Mouse (Mus musculus): ENCODE data around the gene Gm10778. TPM values are rescaled to one million over a fixed set of nuclear protein-coding genes. Genes with fewer than 3 reads are reported as not detected.
A peak's percentile ranks its signal among the peaks of the same experiment; 100 is the strongest.
"Not testable (repeated sequence)": the region's sequence is repeated elsewhere in the genome, so short reads cannot be mapped to it uniquely, and the experiment has no call there.

Gene Gm10778
- total RNA-seq, 1 experiment from 2014 or later = 5.5 TPM

DNA sequence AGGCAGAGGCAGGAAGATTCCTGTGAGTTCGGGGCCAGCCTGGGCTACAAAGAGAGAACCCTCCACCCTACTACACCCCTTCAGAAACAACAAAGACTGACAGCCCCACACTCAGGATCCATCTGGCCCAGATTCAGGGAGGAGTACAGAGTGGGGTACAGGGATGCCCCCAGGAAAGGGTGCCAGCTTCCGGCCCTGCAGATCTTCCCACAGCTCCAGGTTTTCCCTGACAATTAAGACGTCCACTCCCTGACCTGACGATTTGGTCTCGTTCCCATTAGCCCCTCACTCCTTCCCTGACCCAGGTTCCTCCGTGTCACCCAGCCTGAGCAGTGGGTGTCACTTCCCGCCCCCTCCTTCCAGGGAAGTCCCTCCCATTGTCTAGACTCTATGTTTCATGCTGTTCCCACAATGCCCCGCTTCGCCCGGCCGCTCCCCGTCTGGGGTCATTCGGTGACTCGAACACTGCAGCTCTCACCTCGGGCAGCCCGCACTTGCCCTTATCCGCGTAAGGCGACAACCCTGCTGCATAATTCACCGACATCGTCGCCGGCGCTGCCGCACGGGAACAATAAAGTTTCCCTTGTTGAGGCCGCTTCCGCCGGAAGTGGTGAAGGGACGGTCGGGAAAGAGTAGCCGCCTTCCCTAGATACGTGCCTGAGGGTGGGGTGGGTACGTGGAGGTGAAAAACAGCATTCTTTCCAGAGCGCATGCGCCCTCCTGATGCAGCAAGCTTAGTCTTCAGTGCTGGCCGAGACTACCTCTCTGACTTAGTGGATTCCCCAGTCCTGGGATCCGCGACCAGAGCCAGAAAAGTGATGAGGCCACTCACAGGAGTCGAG, 21.6 kb upstream of the Gm10778 start, which contains the start of gene Sirt6:
TSS of gene Sirt6 (minus strand) at position 804 of the 842 bp plus-strand sequence.
- ATAC-seq (replicated peaks; ENCODE audit: low read depth, poor library complexity, severe bottlenecking) = peak; percentile 91

DNA sequence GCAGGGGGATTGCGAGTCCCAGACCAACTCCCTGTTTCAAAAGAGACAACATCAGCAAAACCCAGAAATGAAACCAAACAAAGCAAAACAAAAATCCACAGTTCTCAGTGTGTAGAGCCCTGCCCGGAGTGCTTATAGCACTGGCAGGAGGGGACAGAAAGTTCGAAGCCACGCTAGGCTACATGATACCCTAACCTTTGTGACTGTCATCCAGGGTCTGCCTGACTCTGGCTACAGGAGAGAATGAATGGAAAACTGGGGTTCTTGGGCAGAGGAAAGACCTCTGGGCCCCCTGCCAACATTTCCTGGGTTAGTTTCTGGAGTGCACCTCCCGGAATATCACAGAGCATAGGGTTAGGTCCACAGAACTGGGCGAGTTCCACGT, 21.0 kb upstream of the Gm10778 start:
- ATAC-seq (replicated peaks; ENCODE audit: low read depth, poor library complexity, severe bottlenecking) = peak; percentile 33

DNA sequence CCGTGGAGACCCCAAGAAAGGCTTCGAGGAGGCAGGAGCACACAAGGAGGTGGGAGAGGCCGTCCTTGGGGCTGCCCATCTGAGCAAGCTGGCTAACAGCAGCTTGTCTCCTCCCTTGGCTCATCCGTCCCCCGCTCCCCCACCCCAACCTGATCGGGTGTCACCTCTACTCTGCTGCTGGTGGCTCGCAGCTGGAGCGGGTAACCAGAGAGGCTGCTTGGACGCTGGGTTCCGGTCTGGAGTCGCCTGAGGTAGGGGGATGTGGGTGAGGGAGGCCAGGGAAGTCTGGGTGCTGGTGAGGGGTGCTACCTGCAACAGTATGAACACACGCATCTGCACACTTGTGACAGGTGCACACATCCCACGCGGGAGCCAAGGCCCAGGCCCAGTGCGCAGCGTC, 20.5 kb upstream of the Gm10778 start, which contains the start of gene Ankrd24:
TSS of gene Ankrd24 (plus strand) at position 151 of the 400 bp plus-strand sequence.
- ATAC-seq (replicated peaks; ENCODE audit: low read depth, poor library complexity, severe bottlenecking) = no peak

DNA sequence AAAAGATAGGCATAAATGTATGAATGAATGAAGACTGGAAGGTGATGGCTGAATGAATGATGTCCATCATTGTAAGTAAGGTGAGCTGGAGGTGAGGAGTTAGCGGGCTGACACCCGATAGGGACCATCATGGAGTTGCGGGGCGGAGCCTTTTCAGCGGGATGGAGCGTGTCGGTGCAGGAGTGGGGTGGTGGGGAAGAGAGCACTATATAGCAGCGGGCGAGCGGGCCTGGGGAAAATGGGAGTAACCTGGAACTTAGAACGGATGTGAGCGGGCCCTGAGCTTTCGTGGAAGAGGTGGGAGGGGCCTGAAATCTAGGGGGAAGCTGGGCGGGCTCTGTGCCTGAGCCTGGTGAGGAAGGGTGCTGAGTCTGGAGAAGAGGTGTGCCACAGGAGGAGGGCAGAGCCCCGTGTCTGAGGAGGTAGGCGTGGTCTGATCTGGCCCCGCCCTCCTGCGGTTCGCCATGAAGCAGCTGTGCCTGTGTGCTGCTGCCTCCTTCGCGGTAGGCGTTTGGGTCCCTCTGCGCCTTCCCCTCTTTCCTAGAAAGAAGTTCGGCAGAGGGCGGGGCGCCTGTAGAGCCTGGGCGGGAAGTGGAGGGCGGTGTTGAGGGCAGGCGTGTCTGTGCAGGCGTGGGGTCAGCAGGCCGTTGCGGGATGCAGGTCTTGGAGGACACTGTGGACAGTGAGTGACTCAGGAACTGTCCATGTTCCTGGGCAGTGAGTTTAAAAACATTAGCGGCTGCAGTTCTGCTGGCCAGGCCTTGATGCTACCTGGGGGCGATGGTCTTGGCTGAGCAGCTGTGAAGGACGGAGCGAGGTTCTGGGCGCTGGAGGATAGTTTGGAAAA, 15.4 kb upstream of the Gm10778 start:
- ATAC-seq (replicated peaks; ENCODE audit: low read depth, poor library complexity, severe bottlenecking) = peak; percentile 98

DNA sequence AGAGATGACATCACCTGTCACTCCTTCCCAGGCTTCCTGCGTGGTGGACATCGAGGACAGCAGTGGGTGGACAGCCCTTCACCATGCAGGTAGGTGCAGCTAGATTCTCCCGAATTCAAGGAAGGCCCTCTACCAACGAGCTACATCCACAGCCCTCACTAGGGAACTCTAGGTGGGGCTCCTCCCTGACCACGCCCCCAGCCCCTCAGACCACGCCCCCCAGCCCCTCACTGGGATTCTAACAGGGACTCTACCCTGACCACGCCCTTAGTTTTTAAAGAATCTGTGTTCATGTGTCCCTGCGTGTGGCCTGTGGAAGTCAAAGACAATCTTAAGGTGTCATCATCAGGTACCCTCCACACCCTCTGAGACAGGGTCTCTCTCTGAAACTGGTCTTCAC, 12.5 kb upstream of the Gm10778 start:
- ATAC-seq (replicated peaks; ENCODE audit: low read depth, poor library complexity, severe bottlenecking) = no peak

DNA sequence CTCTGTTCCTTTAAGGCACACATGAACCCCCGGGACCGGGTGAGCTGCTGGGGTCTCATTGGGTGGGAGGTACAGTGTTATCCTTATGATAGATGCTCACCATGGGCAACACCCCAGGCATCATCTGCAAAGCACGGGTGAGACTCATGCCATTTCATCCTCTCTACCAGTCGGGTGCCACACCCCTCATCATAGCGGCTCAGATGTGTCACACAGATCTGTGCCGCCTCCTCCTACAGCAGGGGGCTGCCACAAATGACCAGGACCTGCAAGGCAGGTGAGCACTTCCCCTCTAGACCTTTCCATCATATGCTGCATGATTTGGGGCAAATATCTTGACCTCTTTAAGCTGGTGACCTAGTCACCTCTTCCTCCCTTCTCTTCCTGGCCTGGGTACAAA, 10.8 kb upstream of the Gm10778 start:
- ATAC-seq (replicated peaks; ENCODE audit: low read depth, poor library complexity, severe bottlenecking) = no peak

DNA sequence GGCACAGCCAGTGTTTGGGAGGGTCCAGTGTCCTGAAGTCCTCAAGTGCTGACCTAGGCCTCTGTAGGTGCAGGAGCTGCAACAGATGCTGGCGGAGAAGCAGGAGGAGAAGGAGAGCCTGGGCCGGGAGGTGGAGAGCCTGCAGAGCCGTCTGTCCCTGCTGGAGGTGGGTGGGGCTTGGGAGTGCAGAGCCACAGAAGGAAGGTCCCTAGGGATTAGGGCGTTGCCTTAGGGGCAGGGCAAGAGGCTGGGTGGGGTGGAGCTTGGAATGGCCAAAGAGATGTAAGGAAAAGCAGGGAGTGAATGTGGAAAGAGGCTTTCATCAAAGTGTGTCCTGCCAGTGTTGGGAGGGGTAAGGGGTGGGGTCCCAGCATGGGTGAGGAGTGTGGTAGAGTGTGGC, 8.0 kb upstream of the Gm10778 start:
- ATAC-seq (replicated peaks; ENCODE audit: low read depth, poor library complexity, severe bottlenecking) = not testable (repeated sequence)

DNA sequence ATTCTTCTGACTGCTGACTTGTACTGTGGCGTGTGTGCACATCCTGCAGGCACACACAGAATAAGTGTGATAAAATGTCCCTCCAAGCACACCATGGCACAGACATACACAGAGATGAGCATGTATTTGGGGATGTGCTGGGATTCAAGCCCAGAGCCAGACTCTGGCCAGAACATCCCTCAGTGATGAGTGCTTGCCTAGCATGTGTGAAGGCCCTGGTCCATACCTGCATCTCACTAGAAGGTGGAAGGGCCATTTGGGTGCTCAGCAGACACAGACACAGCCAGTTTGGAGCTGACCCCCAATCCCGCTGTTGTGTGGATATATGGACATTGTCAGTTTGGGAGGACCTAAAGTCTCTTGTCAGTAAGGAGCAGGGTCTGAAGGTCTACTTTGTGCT, 7.3 kb upstream of the Gm10778 start:
- no peak for ATAC-seq (replicated peaks; ENCODE audit: low read depth, poor library complexity, severe bottlenecking)

DNA sequence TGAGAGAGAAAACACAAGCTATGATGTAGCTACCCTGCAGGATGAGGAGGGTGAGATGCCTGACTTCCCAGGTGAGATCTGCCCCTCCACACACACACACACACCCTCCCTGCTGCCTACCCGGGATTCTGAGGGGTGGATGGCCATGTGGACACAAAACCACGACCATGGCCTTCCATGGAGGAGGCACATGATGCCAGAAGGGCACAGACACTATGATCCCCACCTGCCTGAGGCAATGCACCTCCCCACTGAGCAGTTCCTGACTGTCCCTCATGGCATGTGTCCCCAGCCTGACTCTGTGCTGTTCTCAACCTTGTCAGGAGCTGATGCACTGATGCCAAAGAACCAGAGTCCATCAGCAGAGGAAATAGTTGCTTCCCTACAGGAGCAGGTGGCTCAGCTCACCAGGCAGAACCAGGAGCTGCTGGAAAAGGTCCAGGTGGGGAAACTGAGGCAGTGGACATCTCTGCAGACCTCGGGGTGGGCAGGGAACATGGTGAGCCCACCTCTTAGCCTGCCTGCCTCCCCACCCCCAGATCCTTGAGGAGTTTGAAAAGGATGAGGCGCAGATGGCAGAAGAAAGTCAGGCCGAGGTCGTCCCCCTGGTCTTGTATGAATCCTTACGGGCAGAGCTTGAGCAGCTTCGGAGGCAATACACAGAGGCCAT, 6.7 kb upstream of the Gm10778 start:
- no peak for ATAC-seq (replicated peaks; ENCODE audit: low read depth, poor library complexity, severe bottlenecking)

DNA sequence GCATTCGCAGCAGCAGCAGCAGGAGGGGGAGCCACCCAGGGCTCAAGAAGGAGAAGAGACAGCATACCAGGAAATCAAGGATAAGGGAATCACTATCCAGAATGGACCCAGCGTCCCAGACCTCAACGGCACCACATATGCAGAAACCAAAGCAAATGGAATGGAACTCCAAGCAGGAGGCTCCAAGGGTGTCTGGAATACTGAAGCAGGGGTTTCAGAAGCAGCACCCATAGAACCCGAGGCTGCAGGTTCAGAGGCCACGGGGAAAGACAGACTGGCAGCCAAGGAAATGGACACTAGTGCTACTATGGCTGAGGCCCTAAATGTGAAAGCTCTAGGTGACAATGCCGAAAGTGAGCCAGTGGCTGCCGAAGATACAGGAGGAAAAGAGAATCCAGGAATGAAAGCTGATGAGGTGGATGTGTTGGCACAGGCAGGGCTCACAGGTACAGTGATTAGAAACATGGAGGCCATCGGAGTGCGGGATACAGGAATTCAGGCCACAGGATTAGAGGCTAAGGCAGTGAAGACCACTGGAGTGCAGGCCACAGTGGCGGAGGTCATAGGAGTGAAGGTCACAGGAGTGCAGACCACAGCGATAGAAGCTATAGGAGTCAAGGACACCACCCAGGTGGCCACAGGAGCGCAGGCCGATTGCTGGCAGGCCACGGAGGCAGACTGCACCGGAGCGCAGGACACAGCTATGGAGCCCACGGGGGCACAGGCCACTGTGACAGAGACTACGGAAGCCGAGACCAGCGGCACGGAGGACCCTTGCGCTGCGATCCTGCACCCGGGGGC, 6.0 kb upstream of the Gm10778 start:
- no peak; the same call in 1 of the 2 replicates for ATAC-seq (replicated peaks; ENCODE audit: low read depth, poor library complexity, severe bottlenecking)

DNA sequence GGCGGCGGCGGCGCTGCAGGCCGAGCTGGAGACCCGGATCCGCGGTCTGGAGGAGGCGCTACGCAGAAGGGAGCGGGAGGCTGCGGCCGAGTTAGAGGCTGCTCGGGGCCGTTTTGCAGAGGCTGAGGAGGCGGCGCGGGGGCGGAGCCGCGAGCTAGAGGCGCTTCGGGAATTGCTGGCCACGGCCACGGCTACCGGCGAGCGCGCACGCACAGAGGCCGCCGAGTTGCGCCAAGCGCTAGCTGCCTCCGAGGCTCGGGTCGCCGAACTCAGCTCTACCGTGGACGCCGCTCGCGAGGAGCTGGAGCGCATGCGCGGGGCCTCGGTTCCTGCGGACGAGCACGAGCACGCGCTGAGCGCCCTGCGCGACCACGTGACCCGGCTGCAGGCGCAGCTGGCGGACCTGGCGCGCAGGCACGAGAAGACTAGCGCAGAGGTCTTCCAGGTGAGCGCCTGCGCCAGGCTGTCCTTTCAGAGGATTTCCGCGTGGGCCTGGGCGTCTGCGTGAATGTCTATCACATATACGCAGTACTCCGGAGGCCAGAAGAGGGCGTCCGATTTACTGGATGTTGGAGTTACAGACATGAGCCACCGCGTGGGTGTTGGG, 5.3 kb upstream of the Gm10778 start:
- peak; percentile 79 for ATAC-seq (replicated peaks; ENCODE audit: low read depth, poor library complexity, severe bottlenecking)

DNA sequence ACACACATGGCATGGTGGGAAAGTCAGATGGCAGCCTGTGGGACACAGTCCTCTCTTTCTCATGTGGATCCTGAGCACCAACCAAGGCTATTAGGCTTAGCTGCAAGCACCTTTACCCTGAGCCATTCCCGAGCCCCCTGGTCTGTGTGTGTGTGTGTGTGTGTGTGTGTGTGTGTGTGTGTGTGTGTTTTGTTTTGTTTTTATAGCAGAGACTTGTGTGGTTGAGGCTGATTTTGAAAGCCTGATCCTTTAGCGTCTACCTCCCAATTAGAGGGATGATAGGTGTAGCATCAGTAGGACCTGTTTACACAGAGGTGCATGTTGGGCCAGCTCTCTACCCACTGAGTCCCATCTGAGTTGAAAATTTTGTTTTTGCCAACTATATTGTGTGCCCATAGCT, 4.7 kb upstream of the Gm10778 start:
- ATAC-seq (replicated peaks; ENCODE audit: low read depth, poor library complexity, severe bottlenecking) = no peak

DNA sequence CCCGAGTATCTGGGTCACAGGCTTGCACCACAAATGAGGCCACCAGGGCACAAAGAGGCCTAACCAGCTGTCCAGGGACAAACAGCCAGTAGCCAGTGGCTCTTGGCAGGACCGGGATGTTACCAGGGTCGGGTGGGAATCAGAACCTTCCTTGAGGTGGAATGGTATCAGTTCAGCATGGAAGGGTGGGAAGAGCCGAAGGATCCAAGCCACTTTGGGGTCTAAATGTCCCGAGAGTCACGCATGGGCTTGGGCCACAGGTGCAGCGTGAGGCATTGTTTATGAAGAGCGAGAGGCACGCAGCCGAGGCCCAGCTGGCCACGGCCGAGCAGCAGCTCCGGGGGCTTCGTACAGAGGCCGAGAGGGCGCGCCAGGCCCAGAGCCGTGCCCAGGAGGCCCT, 4.1 kb upstream of the Gm10778 start:
- ATAC-seq (replicated peaks; ENCODE audit: low read depth, poor library complexity, severe bottlenecking) = no peak

DNA sequence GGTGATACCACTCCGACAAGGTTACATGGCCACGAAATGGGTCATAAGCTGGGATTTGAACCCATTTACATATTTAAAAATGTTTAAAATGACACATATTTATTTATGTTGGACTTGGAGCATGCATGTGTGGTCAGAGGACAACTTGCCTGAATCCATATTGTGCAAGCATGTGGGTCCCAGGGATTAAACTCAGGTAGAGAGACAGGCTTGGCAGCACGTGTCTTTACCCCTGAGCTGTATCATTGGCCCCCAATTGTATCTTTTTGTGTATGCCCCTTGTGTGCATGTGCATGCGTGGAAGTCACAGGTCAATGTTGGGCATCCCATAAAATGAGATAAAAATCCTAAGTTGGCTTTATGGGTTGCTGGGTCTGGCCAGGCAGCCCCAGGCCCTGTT, 3.5 kb upstream of the Gm10778 start:
- ATAC-seq (replicated peaks; ENCODE audit: low read depth, poor library complexity, severe bottlenecking) = no peak

DNA sequence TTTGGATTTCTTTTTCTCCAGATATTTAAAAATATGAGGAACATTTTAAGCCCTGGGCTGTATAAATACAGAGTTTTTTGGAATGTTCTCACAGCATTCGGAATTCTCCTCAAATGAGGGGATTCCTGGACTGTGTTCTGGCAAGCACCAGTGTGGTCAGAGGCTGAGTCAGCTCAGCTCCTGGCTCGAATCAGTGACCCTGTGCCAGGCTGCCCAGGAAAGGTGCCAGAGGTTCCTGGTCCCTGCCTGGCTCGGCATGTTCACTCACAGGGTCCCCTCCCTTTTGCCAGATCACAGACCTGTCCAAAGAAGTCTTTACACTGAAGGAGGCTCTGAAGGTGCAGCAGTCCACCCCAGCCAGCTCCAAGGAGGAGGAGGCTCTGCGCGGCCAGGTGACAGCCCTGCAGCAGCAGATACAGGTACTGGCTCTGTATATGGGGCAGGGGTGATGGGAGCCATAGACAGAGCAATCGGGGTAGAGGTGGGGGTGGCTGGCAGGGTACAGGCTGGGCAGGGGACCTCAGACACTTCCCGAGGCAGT, 2.8 kb upstream of the Gm10778 start:
- ATAC-seq (replicated peaks; ENCODE audit: low read depth, poor library complexity, severe bottlenecking) = no peak

DNA sequence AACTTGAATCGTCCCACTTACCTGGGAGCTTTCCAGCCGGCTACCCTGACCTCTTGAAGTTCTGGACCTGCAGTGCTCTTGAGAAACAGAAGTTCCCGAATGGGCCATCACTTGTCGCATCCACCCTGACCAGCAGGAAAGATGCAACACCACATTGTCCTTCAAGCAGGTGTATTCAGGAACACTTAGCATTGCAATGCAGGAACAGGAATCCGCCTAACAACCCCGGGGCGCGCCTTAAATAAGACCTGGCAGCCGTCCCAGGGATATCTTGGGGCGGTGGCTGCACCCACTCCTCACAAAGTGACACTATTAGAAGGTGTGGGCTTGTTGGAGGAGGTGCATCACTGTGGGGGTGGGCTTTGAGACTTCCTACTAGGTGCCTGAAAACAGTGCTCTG, 6.3 kb downstream of the Gm10778 start:
- ATAC-seq (replicated peaks; ENCODE audit: low read depth, poor library complexity, severe bottlenecking) = no peak

DNA sequence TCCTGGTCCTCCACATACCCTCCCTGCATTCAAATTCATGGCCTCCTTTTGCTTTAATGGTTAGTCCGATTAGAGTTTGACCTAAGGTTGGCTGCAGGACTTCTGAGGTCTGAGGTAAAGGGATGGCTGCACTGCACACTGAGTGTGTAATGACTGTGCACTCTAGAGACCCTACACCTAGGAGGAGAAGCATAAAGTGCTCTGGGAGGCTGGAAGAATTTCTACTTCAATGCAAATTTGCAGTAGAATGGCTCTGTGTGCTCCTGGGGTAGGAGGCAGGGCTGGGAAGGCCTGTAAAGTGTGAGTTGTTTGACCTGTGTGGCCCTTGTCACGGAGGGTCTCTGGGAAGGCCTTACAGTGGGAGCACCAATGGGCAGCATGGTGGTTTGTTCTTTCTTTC, 7.3 kb downstream of the Gm10778 start:
- ATAC-seq (replicated peaks; ENCODE audit: low read depth, poor library complexity, severe bottlenecking) = no peak

DNA sequence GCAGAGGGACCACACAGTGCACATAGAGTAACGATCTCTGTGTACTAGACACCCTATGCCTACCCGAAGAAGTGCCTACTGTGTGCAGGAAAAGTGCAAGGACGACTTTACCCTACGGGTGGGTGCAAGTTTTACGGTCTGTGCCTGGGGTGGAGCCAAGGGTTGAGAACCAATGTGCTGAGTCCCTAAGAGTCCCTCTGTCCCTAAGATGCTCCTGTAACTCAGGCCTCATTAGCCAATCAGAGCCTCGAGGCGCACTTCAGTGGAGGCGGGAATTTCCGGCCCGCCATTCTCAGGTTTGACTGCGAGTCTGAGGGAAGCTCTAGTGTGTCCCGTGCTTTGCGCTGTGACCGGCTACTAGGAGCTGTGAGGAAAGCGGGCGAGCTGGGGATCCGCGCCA, 38.3 kb downstream of the Gm10778 start:
- not testable (repeated sequence) for ATAC-seq (replicated peaks; ENCODE audit: low read depth, poor library complexity, severe bottlenecking)

Data from common myeloid progenitor, adult 5-6 weeks (primary cell).